Mouse (Mus musculus): Measurements from ENCODE around the gene Setd2.

- no peak for TF ChIP-seq CTCF (IDR thresholded peaks at IDR 0.05; ENCODE audit: control insufficient read depth, insufficient read depth, insufficient read length)
- TF ChIP-seq FOSL1 (IDR thresholded peaks at IDR 0.05; ENCODE audit: insufficient read depth, low read length, poor library complexity, severe bottlenecking), result no peak
Measured at GRCm38 (mm10) chr9:110538511-110538910, 6.1 kb downstream of the Setd2 start.

All from C2C12 (cell line).